Mouse (Mus musculus) cerebellum, postnatal 36 days (tissue): ENCODE results near the gene Dhrs1.
A peak's percentile ranks its signal among the peaks of the same experiment; 100 is the strongest.

ENCODE experiments used
- DNase-seq, 2 experiments: peaks; one replicate each; pipeline ENCODE4 v3.0.0; 2021 to 2022; ENCODE audit warnings: mixed read lengths in 2 of 2

The Dhrs1 gene

DNA sequence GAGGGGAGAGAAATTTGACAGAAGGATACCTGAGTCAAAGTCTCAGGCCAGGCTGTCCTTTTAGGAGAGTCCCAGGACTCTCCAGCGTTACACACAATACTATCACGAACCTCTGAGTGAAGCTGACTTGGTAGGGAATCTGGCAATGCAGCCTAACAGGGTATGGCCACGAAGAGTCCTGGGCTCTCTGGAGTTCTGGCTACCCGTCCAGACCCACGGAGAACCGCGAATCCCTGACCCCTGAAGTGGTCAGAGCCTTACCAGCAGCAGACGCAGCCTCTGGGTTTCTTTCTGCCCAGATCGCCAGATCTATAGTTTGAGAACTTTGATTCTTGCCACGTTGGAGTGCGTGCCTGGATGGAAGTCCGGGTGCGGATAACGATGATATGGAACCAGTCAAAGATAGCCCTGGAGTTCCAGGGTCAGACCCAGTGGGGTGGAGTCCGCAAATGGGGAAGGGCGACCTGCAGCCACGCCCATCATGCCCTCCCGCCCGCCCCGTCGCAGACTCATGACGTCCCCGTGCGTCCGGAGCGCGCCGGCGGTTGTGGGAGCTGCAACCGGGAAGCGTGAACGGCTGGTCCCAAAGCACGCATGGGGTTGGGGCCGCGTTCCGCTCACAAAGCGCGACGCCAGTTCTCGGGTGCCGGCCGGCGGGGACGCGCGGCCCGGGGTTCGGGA lies at the start of gene Dhrs1, which contains the start of gene Nop9:
Gene Dhrs1 (minus strand): TSS at position 511 of the 681 bp plus-strand sequence.
Gene Nop9 (plus strand): TSS at position 514 of the 681 bp plus-strand sequence.
- peak; percentile 82 to 87 for DNase-seq

GRCm38 (mm10) chr14:55793946-55794345 lies 48.5 kb upstream of the Dhrs1 start:
- DNase-seq: no peak

DNA sequence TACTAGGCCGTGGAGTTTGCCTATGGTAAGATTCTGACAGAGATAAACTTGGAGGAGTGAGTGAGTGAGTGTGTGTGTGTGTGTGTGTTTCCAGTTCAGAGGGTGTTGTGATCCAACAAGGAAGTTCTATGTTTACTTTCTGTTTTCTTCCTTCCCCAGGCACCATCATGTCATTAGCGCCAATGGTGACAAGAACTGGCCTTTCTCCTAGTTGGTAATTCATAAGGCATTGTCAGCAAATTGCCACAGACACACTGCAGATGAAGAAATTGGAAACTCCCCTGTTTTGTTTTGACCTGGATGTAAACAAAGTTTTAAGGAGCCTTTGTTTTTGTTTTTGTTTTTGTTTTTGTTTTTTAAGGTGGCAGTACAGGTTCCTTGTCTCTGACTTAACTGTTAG lies 48.0 kb upstream of the Dhrs1 start:
- DNase-seq: no peak

- no peak for DNase-seq
Observed at GRCm38 (mm10) chr14:55788256-55789050, 43.0 kb upstream of the Dhrs1 start, which contains the start of gene Ripk3. Gene Ripk3, minus strand, starts transcription at chr14:55788865.

DNA sequence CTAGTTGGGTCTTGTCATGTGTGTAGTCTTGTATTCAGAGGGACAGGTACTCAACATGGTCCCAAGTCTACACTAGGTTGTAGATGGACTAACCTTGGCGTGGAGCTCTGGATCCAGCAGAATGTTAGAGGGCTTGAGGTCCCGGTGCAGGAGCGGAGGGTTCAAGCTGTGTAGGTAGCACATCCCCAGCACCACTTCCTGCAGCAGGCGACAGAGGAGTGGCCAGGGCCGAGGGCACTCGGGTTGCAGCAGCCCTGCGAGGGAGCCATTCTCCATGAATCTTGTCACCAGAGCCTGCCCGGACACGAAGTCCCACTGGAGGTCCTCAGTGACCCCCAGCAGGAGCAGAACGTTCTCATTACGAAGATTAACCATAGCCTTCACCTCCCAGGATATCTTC lies 42.2 kb upstream of the Dhrs1 start:
- DNase-seq: no peak

GRCm38 (mm10) chr14:55785195-55785594 lies 39.7 kb upstream of the Dhrs1 start:
- no peak for DNase-seq

DNA sequence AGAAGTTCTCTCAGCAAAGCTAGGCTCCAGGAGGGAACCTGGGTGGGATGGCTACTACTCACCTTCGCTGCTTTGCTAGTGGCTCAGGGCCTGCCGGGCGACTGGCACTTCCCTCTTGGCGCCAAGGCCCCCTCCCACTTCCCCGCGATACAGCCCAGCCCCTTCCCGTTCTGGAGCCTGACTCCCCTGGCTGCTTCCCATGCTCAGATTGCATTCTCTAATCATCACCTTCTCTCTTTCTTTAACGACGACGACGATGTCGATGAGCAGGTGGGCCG lies 38.4 kb upstream of the Dhrs1 start, which contains the start of gene Adcy4:
Gene Adcy4 (minus strand): TSS at position 138 of the 278 bp plus-strand sequence.
- DNase-seq: no peak

- peak in 1 of 2 experiments; percentile 2 for DNase-seq
Observed at GRCm38 (mm10) chr14:55783171-55783957, 37.9 kb upstream of the Dhrs1 start.

GRCm38 (mm10) chr14:55782361-55782960 lies 37.0 kb upstream of the Dhrs1 start:
- DNase-seq: peak in 1 of 2 experiments; percentile 1

- DNase-seq: peak; percentile 52 to 59
Observed at GRCm38 (mm10) chr14:55781310-55781709, 35.8 kb upstream of the Dhrs1 start.

DNA sequence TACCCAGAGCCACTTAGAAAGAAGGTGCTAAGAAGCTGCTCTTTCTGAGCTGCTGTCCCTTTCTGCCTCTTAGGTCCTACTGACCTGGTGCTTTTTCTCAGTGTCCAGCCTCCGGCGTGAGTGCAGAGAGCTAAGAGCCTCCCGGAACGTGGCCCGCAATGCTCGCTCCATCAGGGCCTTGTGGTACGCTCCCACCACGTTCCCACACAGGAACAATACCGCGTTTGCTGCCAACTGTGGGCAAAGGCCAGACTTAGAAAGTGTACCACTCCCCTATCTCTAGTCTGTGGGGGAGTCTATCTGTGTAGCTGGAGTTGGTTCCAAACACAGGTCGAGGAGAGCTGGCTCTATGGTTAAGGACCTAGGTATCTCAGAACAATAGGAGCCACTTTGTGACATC lies 35.2 kb upstream of the Dhrs1 start:
- DNase-seq: no peak

- no peak for DNase-seq
Observed at GRCm38 (mm10) chr14:55779656-55780055, 34.2 kb upstream of the Dhrs1 start.

GRCm38 (mm10) chr14:55778686-55779085 lies 33.2 kb upstream of the Dhrs1 start:
- no peak for DNase-seq

GRCm38 (mm10) chr14:55777806-55778205 lies 32.3 kb upstream of the Dhrs1 start:
- DNase-seq: no peak

GRCm38 (mm10) chr14:55777176-55777575 lies 31.7 kb upstream of the Dhrs1 start:
- DNase-seq: no peak

GRCm38 (mm10) chr14:55776711-55777110 lies 31.2 kb upstream of the Dhrs1 start:
- DNase-seq: no peak

GRCm38 (mm10) chr14:55769087-55769703 lies 23.7 kb upstream of the Dhrs1 start:
- DNase-seq: no peak

DNA sequence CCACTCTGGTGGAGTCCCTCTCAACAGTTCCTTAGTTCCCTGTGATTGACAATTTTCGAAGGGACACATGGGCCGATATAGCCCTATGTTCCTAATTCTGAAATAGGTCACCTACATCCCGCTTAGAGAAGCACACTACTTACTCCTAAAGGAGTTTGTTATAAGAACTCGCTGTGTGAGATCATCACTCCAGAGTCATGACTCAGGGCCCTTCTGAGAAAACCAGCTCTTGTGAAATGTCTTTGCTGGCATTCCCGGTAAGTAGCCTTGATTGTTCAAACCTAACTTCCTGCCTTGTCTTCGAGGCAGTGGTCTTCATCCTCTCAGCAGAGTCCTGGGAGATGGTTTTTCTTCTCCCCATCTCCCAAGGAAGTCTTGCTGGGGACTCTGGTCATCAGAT lies 23.1 kb upstream of the Dhrs1 start:
- no peak for DNase-seq

DNA sequence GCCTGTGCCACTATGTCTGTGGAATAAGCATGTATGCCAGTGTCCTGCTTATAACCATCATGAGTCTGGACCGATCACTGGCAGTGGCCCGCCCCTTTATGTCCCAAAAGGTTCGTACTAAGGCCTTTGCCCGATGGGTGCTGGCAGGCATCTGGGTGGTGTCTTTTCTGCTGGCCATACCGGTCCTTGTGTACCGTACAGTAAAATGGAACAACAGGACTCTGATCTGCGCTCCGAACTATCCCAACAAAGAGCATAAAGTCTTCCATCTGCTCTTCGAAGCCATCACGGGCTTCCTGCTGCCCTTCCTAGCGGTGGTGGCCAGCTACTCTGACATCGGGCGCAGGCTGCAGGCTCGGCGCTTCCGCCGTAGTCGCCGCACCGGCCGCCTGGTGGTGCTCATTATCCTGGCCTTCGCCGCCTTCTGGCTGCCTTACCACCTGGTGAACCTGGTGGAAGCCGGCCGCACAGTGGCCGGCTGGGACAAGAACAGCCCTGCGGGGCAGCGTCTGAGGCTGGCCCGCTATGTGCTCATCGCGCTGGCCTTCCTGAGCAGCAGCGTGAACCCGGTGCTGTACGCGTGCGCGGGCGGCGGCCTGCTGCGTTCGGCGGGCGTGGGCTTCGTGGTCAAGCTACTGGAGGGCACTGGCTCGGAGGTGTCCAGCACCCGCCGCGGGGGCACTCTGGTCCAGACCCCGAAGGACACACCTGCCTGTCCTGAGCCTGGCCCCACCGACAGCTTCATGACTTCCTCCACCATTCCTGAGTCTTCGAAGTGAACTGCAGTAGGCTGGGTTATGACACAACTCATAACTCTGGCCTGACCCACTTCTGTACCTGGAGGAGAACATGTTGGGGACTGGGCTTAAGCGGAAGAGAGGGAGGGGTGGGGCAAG lies 22.3 kb upstream of the Dhrs1 start:
- peak; percentile 73 to 80 for DNase-seq

- DNase-seq: no peak
Observed at GRCm38 (mm10) chr14:55765696-55766095, 20.2 kb upstream of the Dhrs1 start, which contains the start of gene Ltb4r1. Gene Ltb4r1, plus strand, starts transcription at chr14:55765962.

DNA sequence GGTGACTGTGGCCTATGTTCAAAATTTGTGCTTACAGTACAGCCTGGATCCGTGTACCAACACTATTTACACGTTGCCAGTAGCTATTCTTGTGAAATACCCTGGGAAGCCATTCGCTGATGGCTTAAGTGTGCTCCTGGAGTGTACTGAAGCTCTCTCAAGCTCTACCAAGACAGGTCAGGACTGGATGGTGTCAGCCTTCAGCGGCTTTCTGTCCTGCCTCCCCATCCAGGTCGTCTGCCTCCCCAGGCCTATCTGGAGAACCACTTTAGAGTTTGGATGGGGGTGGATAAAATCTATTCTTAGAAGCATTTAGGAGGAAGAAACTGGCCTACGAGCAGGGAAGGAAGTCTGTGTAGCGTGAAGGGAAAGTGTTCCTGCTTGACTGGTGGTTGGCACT lies 17.7 kb upstream of the Dhrs1 start:
- no peak for DNase-seq
